Mouse (Mus musculus) G1E (cell line): Measurements from ENCODE around the gene Nap1l5.

ENCODE experiments used
- CTCF ChIP-seq: IDR thresholded peaks from 2 replicates; pipeline ENCODE4 v1.5.1; 2012; ENCODE audit warnings: low read depth, low read length, inconsistent platforms, mixed read lengths
- GATA1 ChIP-seq: IDR thresholded peaks from 2 replicates; pipeline ENCODE4 v1.6.1; 2012; ENCODE audit warnings: borderline replicate concordance, low read length, inconsistent platforms, mixed read lengths
- GATA2 ChIP-seq: IDR thresholded peaks from 2 replicates; pipeline ENCODE4 v1.6.1; 2012; ENCODE audit warnings: low read depth, low read length, inconsistent platforms, borderline replicate concordance
- POLR2AphosphoS5 ChIP-seq: IDR thresholded peaks from 2 replicates; pipeline ENCODE4 v1.6.1; 2012; ENCODE audit warnings: low read depth, low read length, inconsistent platforms; ENCODE audit not compliant: insufficient replicate concordance
- TAL1 ChIP-seq: conservative IDR thresholded peaks from 2 replicates; pipeline ENCODE4 v1.6.1; 2012; ENCODE audit warnings: low read depth, low read length, inconsistent platforms, mixed read lengths

- TF ChIP-seq TAL1 (no peak), CTCF (no peak), GATA1 (no peak), GATA2 (no peak), POLR2AphosphoS5 (no peak)
These were observed 39.4 kb upstream of the Nap1l5 start for GRCm38 (mm10) chr6:58946246-58946645.
